Mouse (Mus musculus) liver, postnatal 0 days (tissue): Measurements from ENCODE around the gene Mylk.

Experiments used
- CTCF ChIP-seq: sonication (generic); IDR thresholded peaks from 2 replicates; pipeline ENCODE4 v1.5.1; 2016; ENCODE audit warnings: antibody characterized with exemption, low read depth
- EP300 ChIP-seq: IDR thresholded peaks from 2 replicates; pipeline ENCODE4 v1.6.1; 2016; ENCODE audit warnings: antibody characterized with exemption, low read depth, mild to moderate bottlenecking

DNA sequence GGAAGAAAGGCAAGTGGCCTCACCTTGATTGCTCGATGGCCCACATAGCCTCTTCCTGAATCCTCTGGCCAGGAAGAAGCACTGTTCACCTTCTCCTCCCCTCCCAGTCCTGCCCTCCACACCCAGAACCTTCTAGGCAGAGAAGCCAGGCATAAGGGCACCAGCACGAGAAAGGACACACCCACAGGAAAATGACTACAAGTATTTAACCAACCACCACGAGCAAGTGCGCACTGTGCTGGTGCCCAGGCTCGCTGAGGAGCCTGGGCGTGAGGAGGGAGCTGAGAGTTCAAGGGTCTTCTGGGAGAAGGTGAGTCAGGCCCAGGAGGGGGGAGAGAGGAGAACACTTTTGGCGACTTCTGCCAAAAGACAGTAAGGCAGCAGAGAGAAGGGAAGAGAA is 185.1 kb downstream of the Mylk start:
- TF ChIP-seq CTCF (no peak), EP300 (no peak)
